ENCODE assay signal across 19 mouse cellular contexts in the genomic region with DNA sequence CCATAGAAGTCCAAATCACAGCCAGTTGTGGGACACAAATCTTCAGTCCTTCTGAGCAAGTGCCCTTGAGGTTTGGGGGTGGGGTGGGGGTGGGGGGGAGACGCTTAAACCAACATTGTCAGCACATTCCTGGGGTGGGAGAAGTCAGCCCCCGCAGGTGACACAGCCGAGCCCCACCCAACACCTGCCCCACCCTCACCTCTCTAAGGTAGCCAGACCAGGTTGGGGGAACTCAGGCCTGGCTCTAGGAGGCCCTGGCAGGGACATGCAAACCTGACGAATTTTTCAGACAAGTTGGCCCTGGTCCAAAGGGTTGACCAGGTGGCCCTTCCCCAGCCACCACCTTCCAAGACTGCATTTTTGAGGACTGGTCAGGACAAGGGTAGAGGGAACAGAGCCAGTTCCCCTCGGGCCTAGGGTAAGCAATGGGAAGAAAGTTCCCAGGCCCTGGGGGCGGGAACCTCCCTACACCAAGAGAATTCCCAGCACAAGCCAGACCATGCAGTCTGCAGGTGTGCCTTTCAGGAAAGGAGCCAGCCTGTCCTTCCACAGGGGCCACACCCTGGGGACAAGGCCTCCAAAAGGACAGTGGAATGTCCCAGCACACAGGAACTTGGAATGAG.
DNase-seq lines count a peak whose midpoint lies in the region; ATAC-seq lines count a peak whose summit lies in the region.
"Had no signal": no experiment of that assay in that cellular context is flagged by ENCODE, and none has a peak within 500 bp of the region (broad histone marks: within the 10 kb centered on the region; RNA-seq: fewer than 3 reads in every experiment).

No protein-coding gene starts in this region.

- H3K4me3 ChIP-seq in intestine, embryonic 16.5 days (ENCODE audit: low read length): no peak overlapping the region
- H3K4me3 ChIP-seq: forebrain, embryonic 13.5 days; heart, embryonic 13.5 days; liver, embryonic 13.5 days; midbrain, embryonic 12.5 days had no signal

- H3K9me3 ChIP-seq in intestine, embryonic 16.5 days (ENCODE audit: control insufficient read depth, low read length): no peaks in the 10 kb centered on the region
- H3K9me3 ChIP-seq: forebrain, embryonic 13.5 days; heart, embryonic 13.5 days; liver, embryonic 13.5 days; midbrain, embryonic 12.5 days had no signal

- ATAC-seq in intestine, embryonic 16.5 days: peak; percentile 50
- ATAC-seq: forebrain, embryonic 13.5 days had no signal

- H3K27ac ChIP-seq in intestine, embryonic 16.5 days (ENCODE audit: low read length): no peak overlapping the region
- H3K27ac ChIP-seq: forebrain, embryonic 13.5 days; heart, embryonic 13.5 days; liver, embryonic 13.5 days; macrophage; midbrain, embryonic 12.5 days had no signal

- H3K27me3 ChIP-seq in intestine, embryonic 16.5 days (replicated peaks; ENCODE audit: control insufficient read depth, insufficient read depth, low read length): no peaks in the 10 kb centered on the region
- H3K27me3 ChIP-seq: forebrain, embryonic 13.5 days; heart, embryonic 13.5 days; liver, embryonic 13.5 days had no signal

- no peak overlapping the region for H3K4me2 ChIP-seq in intestine, embryonic 16.5 days (ENCODE audit: low read depth, low read length)
- H3K4me2 ChIP-seq: forebrain, embryonic 13.5 days; heart, embryonic 13.5 days; liver, embryonic 13.5 days; midbrain, embryonic 12.5 days had no signal

- peak; percentile 19 for DNase-seq in kidney, postnatal 14 days
- DNase-seq in kidney, adult 8-10 months: no peak
- peak; percentile 11 for DNase-seq in urinary bladder, postnatal 25 days (ENCODE audit: low spot score)
- DNase-seq in urinary bladder, postnatal 10 days (ENCODE audit: low spot score): no peak
- no peak for DNase-seq in frontal cortex, adult 2 months (ENCODE audit: extremely low spot score in 1 of 2, low spot score in 1 of 2)
- no peak for DNase-seq in layer of hippocampus, adult 9-11 months
- DNase-seq: adrenal gland, adult 2 months; cerebellum, postnatal 10 days; gastrocnemius, postnatal 36 days; heart, postnatal 4 days; left cerebral cortex, postnatal 4 days; liver, embryonic 13.5 days; right cerebral cortex, postnatal 25 days; thymus, postnatal 4 days had no signal

- 55% methylated on average over 6 of the region's 6 CpGs for WGBS in intestine, embryonic 16.5 days

- no peak overlapping the region for H3K9ac ChIP-seq in intestine, embryonic 16.5 days (ENCODE audit: low read depth, low read length)
- H3K9ac ChIP-seq: forebrain, embryonic 13.5 days; heart, embryonic 13.5 days; liver, embryonic 13.5 days; midbrain, embryonic 12.5 days had no signal

- no peaks in the 10 kb centered on the region for H3K36me3 ChIP-seq in intestine, embryonic 16.5 days (ENCODE audit: control insufficient read depth, insufficient read depth, low read length)
- H3K36me3 ChIP-seq: heart, embryonic 13.5 days; liver, embryonic 13.5 days; midbrain, embryonic 12.5 days had no signal

- H3K4me1 ChIP-seq in intestine, embryonic 16.5 days (ENCODE audit: control insufficient read depth, insufficient read depth, low read length): peaks cover 19% of the 10 kb centered on the region
- H3K4me1 ChIP-seq: heart, embryonic 13.5 days; liver, embryonic 13.5 days had no signal

Comparison
In these comparisons a context has a peak if more than half of its experiments do, and no peak if none do; other contexts are left out.
1. DNase-seq: peak in kidney, postnatal 14 days (single experiment) and urinary bladder, postnatal 25 days (single experiment); none in kidney, adult 8-10 months (0 of 2), urinary bladder, postnatal 10 days (single experiment), frontal cortex, adult 2 months (0 of 2) and layer of hippocampus, adult 9-11 months (single experiment).